Mouse (Mus musculus) midbrain, embryonic 12.5 days (tissue): ENCODE data around the gene Pip5k1c. TPM values are rescaled to one million over a fixed set of nuclear protein-coding genes. Genes with fewer than 3 reads are reported as not detected.

Experiments used
- ATAC-seq: fragments of 200-750 bp; cut with Nextera tagmentation; 2 replicates; pipeline ENCODE4 v1.8.0; 2017; ENCODE audit warnings: low read depth, moderate TSS enrichment, moderate library complexity; ENCODE audit not compliant: low FRiP score
- H3K27ac ChIP-seq: fragments of 300-500 bp; sonication (generic); replicated peaks from 2 replicates; pipeline ENCODE4 v1.5.1; 2016; ENCODE audit warnings: mild to moderate bottlenecking
- H3K27me3 ChIP-seq: fragments of 300-500 bp; sonication (generic); 2 replicates; pipeline ENCODE4 v1.6.1; 2016; ENCODE audit warnings: mild to moderate bottlenecking
- H3K36me3 ChIP-seq: fragments of 300-500 bp; sonication (generic); 2 replicates; pipeline ENCODE4 v1.6.1; 2016
- H3K4me1 ChIP-seq: fragments of 300-500 bp; sonication (generic); 2 replicates; pipeline ENCODE4 v1.6.1; 2016
- H3K4me2 ChIP-seq: fragments of 300-500 bp; sonication (generic); replicated peaks from 2 replicates; pipeline ENCODE4 v1.6.1; 2016; ENCODE audit warnings: mild to moderate bottlenecking, moderate library complexity
- H3K4me3 ChIP-seq: fragments of 300-500 bp; sonication (generic); 2 replicates; pipeline ENCODE4 v1.5.1; 2016; ENCODE audit warnings: mild to moderate bottlenecking
- H3K9ac ChIP-seq: fragments of 300-500 bp; sonication (generic); replicated peaks from 2 replicates; pipeline ENCODE4 v1.6.1; 2016; ENCODE audit warnings: mild to moderate bottlenecking, moderate library complexity
- H3K9me3 ChIP-seq: fragments of 300-500 bp; sonication (generic); 2 replicates; pipeline ENCODE4 v1.6.1; 2016; ENCODE audit warnings: mild to moderate bottlenecking
- WGBS: fragments of 180-500 bp; shearing (Covaris S2); methylation state at CpG from one replicate; pipeline ENCODE4 v1.1.7; 2016; 5-methylcytosine and 5-hydroxymethylcytosine counted together
- polyA plus RNA-seq: library from polyadenylated mRNA; unstranded; fragments of >200 nt; fragmentation: Nextera tagmentation; extraction: Ambion mirVana; gene quantifications from 2 replicates; pipeline ENCODE4 v1.2.1, GENCODE M21; 2016

The Pip5k1c gene
- polyA plus RNA-seq, 1 experiment from 2014 or later, result 89.9 TPM

DNA sequence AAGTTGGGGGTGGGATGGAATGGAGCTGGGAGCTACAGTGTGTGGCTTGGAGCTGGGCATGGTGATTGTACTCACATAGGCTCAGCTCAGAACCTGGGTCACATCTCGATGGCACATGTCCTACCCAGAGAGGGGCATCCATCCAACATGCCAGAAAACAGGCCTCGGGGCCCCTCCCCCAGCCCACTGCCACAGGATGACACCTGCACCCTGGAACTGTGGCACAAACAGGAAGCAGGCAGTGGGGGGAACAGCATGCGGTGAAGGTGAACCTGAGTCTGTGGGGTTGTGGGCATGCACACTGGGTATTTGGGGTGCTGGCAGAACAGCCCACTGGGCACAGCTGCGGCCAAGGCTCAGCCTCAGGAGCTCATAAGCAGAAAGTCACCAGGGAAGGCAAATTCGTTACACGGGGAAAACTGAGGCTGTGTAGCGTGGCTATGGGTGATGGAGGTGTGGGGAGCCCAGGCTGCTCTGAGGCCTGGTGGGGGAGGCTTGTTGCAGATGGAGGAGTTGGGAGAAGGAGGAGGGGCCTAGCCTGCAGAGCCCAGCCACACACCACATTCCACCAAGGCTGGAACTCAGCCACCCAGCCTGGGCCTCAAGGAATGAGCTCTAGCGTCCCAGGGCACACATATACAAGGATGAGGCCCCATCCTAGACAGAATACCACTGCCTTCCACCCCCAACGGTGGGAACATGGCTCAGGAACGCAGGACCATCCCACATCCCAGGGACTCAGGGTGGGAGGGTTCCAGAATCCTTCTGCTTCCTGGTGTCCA, 36.6 kb downstream of the Pip5k1c start:
- Histone ChIP-seq H3K4me2 (no peak overlapping the region), H3K9ac (no peak overlapping the region), H3K27ac (no peak overlapping the region), H3K36me3 (peaks cover 31% of the 10 kb centered on the region), H3K4me3 (no peak overlapping the region), H3K4me1 (0 out of 2 replicates have a peak, but pooled peaks cover 3% of the 10 kb centered on the region), H3K27me3 (peaks cover 29% of the 10 kb centered on the region), H3K9me3 (no peaks in the 10 kb centered on the region)
- 77% methylated on average over 10 of the region's 10 CpGs for WGBS
- no peak for ATAC-seq

DNA sequence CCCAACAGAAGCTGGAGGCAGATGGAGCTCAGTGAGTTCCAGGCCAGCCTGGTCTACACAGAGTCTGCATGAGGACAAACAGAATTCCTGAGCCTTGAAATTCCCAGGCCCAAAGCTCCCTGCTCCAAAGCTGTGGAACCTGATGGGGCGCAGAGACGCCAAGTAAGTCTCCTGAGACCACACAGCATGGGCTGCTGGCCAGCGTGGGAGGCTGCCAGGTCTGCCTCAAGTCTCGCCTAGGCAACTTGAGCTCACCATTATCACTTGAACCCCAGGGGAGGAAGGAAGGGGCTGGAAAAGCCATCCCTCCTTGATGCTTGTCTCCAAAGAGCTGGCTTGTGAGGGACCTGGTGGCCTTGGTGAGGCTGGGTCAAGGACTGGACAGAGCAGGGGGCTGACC, 37.2 kb downstream of the Pip5k1c start:
- H3K9me3 ChIP-seq, result no peaks in the 10 kb centered on the region
- H3K4me1 ChIP-seq, result 0 out of 2 replicates have a peak, but pooled peaks cover 3% of the 10 kb centered on the region
- no peak overlapping the region for H3K27ac ChIP-seq
- no peak overlapping the region for H3K4me3 ChIP-seq
- WGBS, result 74% methylated on average over 4 of the region's 4 CpGs
- H3K4me2 ChIP-seq, result no peak overlapping the region
- no peak for ATAC-seq
- peaks cover 31% of the 10 kb centered on the region for H3K27me3 ChIP-seq
- no peak overlapping the region for H3K9ac ChIP-seq
- peaks cover 25% of the 10 kb centered on the region for H3K36me3 ChIP-seq

DNA sequence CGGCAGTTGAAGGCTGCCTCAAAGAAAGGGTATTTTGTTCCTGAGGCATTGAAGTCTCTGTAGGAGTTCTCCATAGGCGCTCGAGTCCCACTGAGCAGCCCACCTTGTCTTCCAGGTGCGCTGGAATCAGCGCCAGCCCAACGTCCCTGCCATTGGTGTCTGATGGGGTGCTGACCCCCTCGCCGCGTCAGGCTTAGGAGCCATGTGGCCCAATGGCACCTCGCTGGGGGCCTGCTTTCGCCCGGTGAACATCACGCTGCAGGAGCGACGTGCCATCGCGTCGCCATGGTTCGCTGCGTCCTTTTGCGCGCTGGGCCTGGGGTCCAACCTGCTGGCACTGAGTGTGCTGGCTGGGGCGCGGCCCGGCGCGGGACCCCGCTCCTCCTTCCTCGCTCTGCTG, 39.5 kb downstream of the Pip5k1c start:
- peaks cover 7% of the 10 kb centered on the region; the same call in 1 of the 2 replicates for H3K4me1 ChIP-seq

DNA sequence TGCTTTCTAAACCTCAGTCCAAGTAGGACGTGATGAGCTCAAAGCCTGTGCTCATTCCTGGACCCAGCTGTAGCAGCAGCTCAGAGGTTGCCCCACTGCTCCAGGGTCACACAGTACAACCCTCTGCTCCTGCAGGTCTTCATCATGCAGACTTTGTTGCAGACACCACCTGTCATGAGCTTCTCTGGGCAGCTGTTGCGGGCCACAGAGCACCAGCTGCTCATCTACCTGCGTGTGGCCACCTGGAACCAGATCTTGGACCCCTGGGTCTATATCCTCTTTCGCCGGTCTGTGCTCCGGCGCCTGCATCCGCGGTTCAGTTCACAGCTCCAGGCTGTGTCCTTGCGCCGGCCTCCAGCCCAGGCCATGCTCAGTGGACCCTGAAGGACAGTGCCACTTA, 41.6 kb downstream of the Pip5k1c start:
- H3K4me3 ChIP-seq, result no peak overlapping the region
- H3K36me3 ChIP-seq, result no peaks in the 10 kb centered on the region
- WGBS, result 53% methylated on average over 11 of the region's 11 CpGs
- ATAC-seq, result no peak
- H3K9ac ChIP-seq, result no peak overlapping the region
- no peaks in the 10 kb centered on the region for H3K9me3 ChIP-seq
- H3K4me2 ChIP-seq, result no peak overlapping the region
- peaks cover 60% of the 10 kb centered on the region for H3K27me3 ChIP-seq
- peaks cover 7% of the 10 kb centered on the region; the same call in 1 of the 2 replicates for H3K4me1 ChIP-seq
- no peak overlapping the region for H3K27ac ChIP-seq

More for the DNA sequence above, 39.5 kb downstream of the Pip5k1c start:
- Histone ChIP-seq H3K9ac (no peak overlapping the region), H3K36me3 (peaks cover 2% of the 10 kb centered on the region; the same call in 1 of the 2 replicates), H3K9me3 (no peaks in the 10 kb centered on the region), H3K27ac (no peak overlapping the region), H3K27me3 (peaks cover 45% of the 10 kb centered on the region), H3K4me3 (no peak overlapping the region), H3K4me2 (peak overlapping the region; percentile 15; the same call in 1 of the 2 replicates)
- 15% methylated on average over 29 of the region's 29 CpGs for WGBS
- ATAC-seq, result no peak

DNA sequence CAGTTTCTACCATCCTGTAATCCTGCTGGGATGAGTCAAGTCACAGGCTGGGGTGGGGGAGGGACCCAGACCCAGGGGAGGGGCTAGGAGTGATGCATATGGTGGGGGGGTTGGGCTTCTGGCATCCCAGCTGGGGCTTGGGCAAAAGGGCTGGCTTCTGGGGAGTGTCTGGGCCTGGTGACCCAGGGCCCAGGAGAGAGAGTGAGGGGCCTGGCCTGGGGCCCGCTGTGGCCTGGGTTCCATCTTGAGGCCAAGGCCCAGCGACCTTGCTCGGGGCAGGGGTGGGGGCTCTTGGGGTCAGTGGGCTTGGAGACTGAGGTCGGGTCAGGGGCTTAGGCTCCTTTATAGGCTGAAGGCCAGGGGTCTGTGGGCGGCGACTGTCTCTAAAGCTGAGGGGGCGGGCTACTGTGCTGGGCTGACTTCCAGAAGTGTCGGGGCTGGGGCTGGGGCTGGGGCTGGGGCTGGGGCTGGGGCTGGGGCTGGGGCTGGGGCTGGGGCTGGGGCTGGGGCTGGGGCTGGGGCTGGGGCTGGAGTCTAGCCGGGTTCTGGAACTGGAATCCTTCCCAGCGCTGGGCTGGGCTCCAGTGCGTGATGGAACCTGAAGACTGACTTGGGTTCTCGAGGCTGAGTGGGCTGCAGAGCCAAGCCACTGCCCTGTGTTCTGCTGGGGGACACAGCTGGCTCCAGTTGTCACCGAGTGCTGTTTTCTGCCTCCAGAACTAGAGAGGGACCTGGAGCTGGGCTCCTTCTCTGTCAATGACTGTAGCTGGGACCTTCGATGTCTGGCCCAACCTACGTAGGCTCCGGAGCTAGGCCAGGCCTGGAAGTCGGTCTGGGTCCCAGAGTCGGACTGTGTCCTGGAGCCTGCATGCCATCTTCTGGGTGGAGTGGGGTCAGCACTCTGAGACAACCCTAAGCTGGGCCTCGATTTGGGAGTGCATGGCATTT, 42.9 kb downstream of the Pip5k1c start:
- no peak overlapping the region for H3K4me3 ChIP-seq
- no peak overlapping the region for H3K9ac ChIP-seq
- no peak overlapping the region for H3K4me2 ChIP-seq
- WGBS, result 35% methylated on average over 19 of the region's 19 CpGs
- no peaks in the 10 kb centered on the region for H3K9me3 ChIP-seq
- no peak for ATAC-seq
- H3K36me3 ChIP-seq, result no peaks in the 10 kb centered on the region
- peaks cover 59% of the 10 kb centered on the region for H3K27me3 ChIP-seq
- H3K27ac ChIP-seq, result no peak overlapping the region
- peaks cover 7% of the 10 kb centered on the region; the same call in 1 of the 2 replicates for H3K4me1 ChIP-seq

DNA sequence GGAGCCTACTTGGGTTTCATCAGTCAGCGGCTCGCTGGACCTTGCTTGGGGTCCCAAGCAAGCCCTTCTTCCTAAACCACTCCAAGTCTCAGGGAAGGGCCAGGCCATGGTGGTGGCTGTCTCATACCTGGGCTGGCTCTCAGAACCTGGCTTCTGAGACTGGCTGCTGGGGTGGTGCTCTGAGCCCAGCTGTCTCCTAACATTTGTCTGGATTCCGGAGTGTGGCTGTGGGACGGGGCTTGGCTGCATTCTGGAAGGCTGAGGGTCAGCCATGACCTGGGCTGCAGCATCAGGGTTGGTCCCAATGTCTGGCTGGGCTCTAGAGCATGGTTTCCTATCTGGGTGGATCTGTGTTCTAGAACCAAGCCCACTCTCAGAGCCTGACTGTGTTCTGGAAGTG, 43.8 kb downstream of the Pip5k1c start:
- no peaks in the 10 kb centered on the region for H3K36me3 ChIP-seq
- no peak for ATAC-seq
- H3K4me1 ChIP-seq, result peaks cover 7% of the 10 kb centered on the region; the same call in 1 of the 2 replicates
- 91% methylated on average over 4 of the region's 4 CpGs for WGBS
- H3K9me3 ChIP-seq, result no peaks in the 10 kb centered on the region
- H3K9ac ChIP-seq, result no peak overlapping the region
- H3K4me2 ChIP-seq, result no peak overlapping the region
- H3K27ac ChIP-seq, result no peak overlapping the region
- peaks cover 67% of the 10 kb centered on the region for H3K27me3 ChIP-seq
- H3K4me3 ChIP-seq, result no peak overlapping the region

DNA sequence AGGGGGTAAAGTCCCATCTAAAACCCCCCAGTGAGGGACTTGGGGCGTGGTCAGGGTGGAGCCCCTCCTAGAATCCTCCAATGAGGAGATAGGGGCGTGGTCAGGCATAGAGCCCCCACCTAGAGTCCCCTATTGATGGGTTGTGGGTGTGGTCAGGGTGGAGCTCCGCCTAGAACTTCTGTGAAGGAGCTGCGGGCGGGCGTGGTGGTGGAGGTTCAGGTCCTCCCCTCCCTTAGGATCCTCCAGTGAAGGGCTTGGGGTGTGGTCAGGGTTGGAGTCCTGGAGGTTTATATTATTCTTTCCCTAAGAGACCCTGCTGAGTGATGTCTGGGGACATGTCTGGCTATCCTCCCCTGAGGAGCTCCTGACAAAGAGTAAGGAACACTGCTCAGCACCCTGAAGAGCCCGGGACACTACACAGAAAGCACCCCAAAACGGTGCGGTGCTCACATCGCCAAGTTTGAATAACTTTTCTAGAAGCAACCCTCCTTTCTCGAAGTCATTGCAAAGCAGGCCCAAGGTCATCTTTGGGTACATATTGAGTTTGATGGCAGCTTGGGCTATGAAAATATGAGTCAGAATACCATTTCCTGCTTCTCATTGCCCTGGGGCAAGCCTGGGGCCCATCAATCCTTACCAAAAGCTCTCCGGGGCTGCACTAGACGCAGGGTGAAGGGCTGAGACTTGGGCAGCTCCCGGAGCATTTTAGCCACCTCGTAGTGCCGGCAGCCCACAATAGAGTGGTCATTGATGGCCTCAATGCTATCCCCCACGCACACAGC, 48.0 kb downstream of the Pip5k1c start:
- Histone ChIP-seq H3K4me1 (peaks cover 7% of the 10 kb centered on the region), H3K27me3 (peaks cover 75% of the 10 kb centered on the region), H3K27ac (no peak overlapping the region), H3K4me2 (no peak overlapping the region), H3K9me3 (no peaks in the 10 kb centered on the region), H3K9ac (no peak overlapping the region), H3K36me3 (peaks cover 7% of the 10 kb centered on the region; the same call in 1 of the 2 replicates), H3K4me3 (no peak overlapping the region)
- 39% methylated on average over 17 of the region's 17 CpGs for WGBS
- ATAC-seq, result no peak

DNA sequence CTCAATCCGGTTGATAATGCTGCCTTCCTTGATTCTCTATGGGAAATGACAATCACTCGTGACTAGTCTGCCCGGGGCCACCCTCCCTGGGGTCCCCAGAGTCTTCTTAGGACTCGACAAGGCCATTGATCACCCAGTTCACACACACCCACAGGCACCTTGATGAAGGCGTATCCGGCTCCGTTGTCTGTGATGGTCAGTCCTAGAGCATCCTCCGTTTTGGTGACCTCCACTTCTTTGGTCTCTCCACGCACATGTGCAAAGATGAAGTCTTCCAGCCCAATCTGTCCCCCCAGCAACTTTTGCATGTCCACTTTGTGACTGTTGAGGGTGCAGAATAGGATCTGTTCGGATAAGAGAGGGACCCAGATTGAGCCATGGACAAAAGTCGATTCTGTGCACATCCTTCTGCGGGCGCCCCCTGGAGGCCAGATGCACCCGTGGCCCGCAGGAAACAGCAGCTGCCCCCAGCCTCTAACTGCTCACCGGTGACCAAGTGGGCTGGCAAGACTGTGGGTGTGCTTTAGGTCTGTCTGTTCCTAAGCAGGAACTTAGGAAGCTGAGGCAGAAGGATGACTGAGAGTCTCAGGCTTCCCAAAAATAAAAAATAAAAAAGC, 48.7 kb downstream of the Pip5k1c start:
- ATAC-seq, result no peak
- Histone ChIP-seq H3K9ac (no peak overlapping the region), H3K36me3 (peaks cover 11% of the 10 kb centered on the region; the same call in 1 of the 2 replicates), H3K4me1 (peaks cover 10% of the 10 kb centered on the region), H3K27ac (no peak overlapping the region), H3K9me3 (no peaks in the 10 kb centered on the region), H3K4me3 (no peak overlapping the region), H3K27me3 (peaks cover 80% of the 10 kb centered on the region), H3K4me2 (no peak overlapping the region)
- WGBS, result 37% methylated on average over 16 of the region's 16 CpGs

DNA sequence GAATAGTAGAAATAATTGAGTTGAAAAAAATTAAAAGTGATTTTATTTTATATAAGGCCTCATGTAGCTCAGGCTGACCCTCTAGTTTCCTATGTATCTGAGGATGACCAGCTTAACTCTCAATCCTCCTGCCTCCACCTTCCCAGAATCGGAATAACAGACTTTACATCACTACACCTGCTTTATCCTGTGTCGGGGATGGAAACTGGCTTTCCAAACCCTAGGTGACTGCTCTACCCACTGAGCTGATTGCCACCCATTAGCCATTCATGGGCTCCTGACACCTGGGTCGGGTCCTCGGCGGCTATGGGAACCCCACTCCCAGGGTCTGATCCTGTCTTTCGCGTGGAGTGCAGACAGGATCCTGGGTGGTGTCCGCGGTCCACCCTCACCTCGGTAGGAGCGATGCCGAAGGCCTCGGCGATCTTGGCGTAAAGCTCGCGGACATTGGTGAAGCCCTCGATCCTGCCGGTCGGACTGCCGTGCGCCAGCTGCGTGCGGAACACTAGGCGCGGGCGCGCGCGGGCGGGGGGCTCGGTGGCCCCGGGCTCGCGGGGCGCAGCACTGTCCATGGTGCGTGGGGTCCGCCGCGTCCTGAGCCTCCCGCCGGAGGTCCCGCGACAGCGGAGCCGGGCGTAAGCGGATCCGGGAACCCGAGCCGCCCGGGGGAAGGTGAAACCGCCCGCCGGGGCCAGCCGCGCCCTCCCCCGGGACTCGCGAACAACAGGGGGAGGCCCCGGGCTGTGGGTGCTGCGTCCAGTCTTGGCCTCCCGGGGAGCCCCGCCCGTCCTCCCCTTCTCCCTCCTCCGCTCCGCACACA, 50.1 kb downstream of the Pip5k1c start, which contains the start of gene Gipc3:
Gene Gipc3 (minus strand): TSS at position 581 of the 820 bp plus-strand sequence.
- ATAC-seq, result no peak
- Histone ChIP-seq H3K36me3 (peaks cover 16% of the 10 kb centered on the region), H3K4me3 (peak within 1 kb of the TSS; percentile 45), H3K4me1 (peaks cover 19% of the 10 kb centered on the region), H3K9ac (peak within 1 kb of the TSS; percentile 62), H3K27ac (no peak within 1 kb of the TSS), H3K4me2 (peak within 1 kb of the TSS; percentile 69), H3K27me3 (peaks cover 84% of the 10 kb centered on the region), H3K9me3 (no peaks in the 10 kb centered on the region)
- WGBS, result 5% methylated on average over 56 of the region's 67 CpGs

DNA sequence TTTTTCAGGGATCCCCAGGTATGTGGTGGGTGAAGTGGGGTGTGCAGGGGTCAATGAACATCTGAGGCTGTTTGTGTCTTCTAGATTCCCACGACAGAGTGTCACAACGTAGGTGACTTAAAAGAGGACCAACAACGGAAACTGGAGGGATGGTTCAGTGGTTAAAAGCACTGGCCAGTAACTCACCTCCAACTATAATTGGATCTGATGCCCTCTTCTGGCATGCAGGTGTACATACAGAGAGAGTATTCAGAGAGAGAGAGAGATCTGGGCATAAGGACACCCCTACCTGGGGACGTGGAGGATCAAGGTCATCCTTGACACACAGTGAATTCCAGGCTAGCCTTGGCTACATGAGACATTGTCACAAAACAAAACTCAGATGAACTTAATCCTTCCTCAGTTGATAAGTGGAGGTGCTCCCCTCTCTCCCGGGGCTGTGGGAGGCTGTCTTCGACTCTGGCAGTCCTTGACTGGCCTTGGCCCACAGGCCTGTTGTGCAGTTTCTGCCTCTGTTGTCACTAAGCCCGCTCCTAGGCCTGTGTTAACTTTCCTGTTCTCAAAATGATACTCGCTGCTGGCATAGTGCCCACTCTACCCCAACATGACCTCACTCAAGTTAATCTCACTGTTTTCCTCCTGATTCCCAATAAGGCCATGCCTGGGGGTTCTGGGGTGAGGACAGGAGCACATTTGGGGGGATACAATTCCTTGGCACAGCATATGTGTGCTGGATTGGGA, 51.8 kb downstream of the Pip5k1c start:
- ATAC-seq, result no peak
- Histone ChIP-seq H3K27me3 (peaks cover 81% of the 10 kb centered on the region), H3K9me3 (no peaks in the 10 kb centered on the region), H3K4me1 (peaks cover 29% of the 10 kb centered on the region), H3K36me3 (peaks cover 17% of the 10 kb centered on the region), H3K27ac (no peak overlapping the region), H3K9ac (no peak overlapping the region), H3K4me2 (no peak overlapping the region), H3K4me3 (no peak overlapping the region)
- 53% methylated on average over 8 of the region's 8 CpGs for WGBS
